Mouse (Mus musculus) bone marrow macrophage, adult 2 months (primary cell): ENCODE results near the gene Rere. TPM values are rescaled to one million over a fixed set of nuclear protein-coding genes. Genes with fewer than 3 reads are reported as not detected.

ENCODE experiments used
- H3K27ac ChIP-seq: 2 replicates; pipeline ENCODE4 v1.5.1; 2012; ENCODE audit warnings: low read depth, low read length; ENCODE audit not compliant: insufficient read depth
- H3K4me1 ChIP-seq: 2 replicates; pipeline ENCODE4 v1.6.1; 2012; ENCODE audit warnings: low read length; ENCODE audit not compliant: control insufficient read depth, insufficient read depth
- H3K4me3 ChIP-seq: 2 replicates; pipeline ENCODE4 v1.5.1; 2012; ENCODE audit warnings: mild to moderate bottlenecking, low read length, moderate library complexity; ENCODE audit not compliant: insufficient read depth
- CTCF ChIP-seq: IDR thresholded peaks from 2 replicates; pipeline ENCODE4 v1.5.1; 2012; ENCODE audit warnings: low read depth, mild to moderate bottlenecking, low read length, moderate library complexity
- POLR2A ChIP-seq: IDR thresholded peaks from 2 replicates; pipeline ENCODE4 v1.6.1; 2012; ENCODE audit warnings: mild to moderate bottlenecking, low read depth, low read length, borderline replicate concordance
- polyA plus RNA-seq: library from polyadenylated mRNA; stranded (reverse); fragments of >200 nt; gene quantifications from 2 replicates; pipeline ENCODE4 v1.2.4, GENCODE M21; 2012; ENCODE audit not compliant: missing spikeins, insufficient read depth, insufficient read length

The Rere gene
- polyA plus RNA-seq, 1 experiment: 90.2 TPM

GRCm38 (mm10) chr4:150250549-150251422 lies 30.7 kb upstream of the Rere start:
- H3K4me1 ChIP-seq: no peaks in the 10 kb centered on the region
- H3K4me3 ChIP-seq: no peak overlapping the region
- H3K27ac ChIP-seq: no peak overlapping the region
- no peak for TF ChIP-seq CTCF
- TF ChIP-seq POLR2A: no peak

DNA sequence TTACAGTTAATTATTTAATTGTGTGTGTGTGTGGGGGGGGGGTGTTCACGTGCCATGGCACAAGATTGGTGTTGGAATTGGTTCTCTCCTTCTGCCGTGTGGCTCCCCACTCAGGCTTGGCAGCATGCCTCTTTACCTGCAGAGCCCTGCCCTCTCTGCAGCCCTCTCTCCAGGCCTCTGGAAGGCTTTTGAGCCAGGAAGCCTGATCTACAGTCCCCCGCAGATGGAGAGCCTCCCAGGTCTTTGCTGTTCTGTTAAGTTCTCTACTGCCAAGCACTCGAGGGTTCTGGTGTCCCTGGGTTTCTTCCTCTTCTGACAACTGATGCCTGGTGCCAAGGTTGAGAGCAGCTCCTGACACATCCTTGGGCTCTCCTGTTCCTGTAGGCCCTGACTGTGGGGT lies 27.0 kb upstream of the Rere start:
- Histone ChIP-seq H3K27ac (no peak overlapping the region), H3K4me1 (no peaks in the 10 kb centered on the region), H3K4me3 (no peak overlapping the region)
- no peak for TF ChIP-seq POLR2A
- no peak for TF ChIP-seq CTCF

- H3K4me3 ChIP-seq: no peak overlapping the region
- TF ChIP-seq POLR2A (no peak), CTCF (no peak)
- no peak overlapping the region for H3K27ac ChIP-seq
- no peaks in the 10 kb centered on the region for H3K4me1 ChIP-seq
These were observed 26.3 kb upstream of the Rere start for GRCm38 (mm10) chr4:150255181-150255580.

DNA sequence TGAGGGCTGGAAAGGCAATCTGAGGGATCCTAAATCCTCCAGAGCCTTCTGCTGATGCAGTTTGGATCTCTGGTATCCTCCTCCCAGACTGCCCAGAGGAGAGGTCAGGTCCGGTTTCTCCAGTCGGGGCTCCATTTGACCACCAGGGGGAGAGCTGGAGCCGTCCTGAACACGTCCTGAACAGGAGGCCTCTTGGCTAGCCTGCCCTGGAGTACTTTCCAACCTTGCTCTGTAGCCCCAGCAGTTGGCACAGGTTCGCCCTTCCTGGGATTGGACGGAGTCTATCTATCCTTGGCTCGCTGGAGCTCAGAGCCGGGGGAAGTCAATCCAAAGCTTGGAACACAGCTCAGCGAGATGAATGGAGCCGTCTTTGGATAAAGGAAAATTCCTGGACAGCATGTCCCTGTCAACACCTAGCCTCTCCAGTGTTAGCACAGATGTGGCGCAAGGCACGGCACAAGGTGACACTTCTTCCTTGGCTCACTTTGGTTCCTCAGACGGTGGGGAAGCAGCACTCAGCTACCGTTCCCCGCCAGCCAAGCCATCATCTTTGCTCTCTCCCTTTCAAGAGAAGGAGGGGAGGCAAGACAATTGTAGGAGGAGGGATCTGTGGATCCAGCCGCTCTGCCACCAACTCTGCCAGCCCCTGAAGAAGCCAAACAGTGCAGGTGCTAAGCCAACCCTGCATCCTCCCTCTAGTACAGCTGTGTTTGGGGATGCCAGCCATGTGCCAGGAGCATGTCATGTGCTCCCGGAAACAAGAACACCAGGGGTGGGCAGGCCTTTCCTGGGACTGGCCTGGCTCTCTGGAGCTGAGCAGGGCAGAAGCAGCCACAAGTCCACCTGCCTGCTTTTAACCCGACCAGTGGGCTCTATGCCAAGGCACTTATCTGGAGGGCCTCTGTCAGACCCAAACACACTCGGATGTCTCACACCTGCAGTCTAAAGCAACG lies 23.9 kb upstream of the Rere start:
- no peak overlapping the region for H3K4me3 ChIP-seq
- peak; percentile 89 for TF ChIP-seq CTCF
- TF ChIP-seq POLR2A: no peak

GRCm38 (mm10) chr4:150258388-150258787 lies 23.1 kb upstream of the Rere start:
- no peak for TF ChIP-seq CTCF
- no peak for TF ChIP-seq POLR2A

More for the DNA sequence above, 23.9 kb upstream of the Rere start:
- H3K27ac ChIP-seq: no peak overlapping the region
- no peaks in the 10 kb centered on the region for H3K4me1 ChIP-seq

GRCm38 (mm10) chr4:150259577-150259976 lies 21.9 kb upstream of the Rere start:
- no peak overlapping the region for H3K4me3 ChIP-seq
- no peak overlapping the region for H3K27ac ChIP-seq
- TF ChIP-seq CTCF (no peak), POLR2A (no peak)
- H3K4me1 ChIP-seq: no peaks in the 10 kb centered on the region

More at GRCm38 (mm10) chr4:150258388-150258787, 23.1 kb upstream of the Rere start:
- H3K27ac ChIP-seq: no peak overlapping the region
- H3K4me1 ChIP-seq: no peaks in the 10 kb centered on the region
- H3K4me3 ChIP-seq: no peak overlapping the region

DNA sequence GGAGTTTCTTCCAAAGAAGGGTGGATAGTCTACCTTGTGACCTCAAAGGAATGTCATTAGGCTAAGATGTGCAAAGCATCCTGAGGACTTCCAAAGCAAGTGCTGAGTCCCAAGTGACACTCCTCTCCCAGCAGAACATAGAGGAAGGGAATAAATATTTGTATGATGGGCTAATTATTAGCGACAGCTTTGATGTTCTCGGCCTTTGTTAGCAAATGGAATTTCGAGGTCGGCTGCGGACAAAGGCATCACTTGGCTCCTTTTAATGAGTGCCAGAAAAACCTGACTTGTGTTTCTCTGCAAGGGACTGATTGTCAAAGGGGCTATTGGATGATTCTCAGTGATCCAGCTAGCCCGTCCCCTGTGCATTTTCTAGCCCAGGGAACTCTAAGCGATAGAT lies 21.3 kb upstream of the Rere start:
- Histone ChIP-seq H3K4me1 (peaks cover 4% of the 10 kb centered on the region), H3K27ac (no peak overlapping the region), H3K4me3 (no peak overlapping the region)
- TF ChIP-seq CTCF (no peak), POLR2A (no peak)

DNA sequence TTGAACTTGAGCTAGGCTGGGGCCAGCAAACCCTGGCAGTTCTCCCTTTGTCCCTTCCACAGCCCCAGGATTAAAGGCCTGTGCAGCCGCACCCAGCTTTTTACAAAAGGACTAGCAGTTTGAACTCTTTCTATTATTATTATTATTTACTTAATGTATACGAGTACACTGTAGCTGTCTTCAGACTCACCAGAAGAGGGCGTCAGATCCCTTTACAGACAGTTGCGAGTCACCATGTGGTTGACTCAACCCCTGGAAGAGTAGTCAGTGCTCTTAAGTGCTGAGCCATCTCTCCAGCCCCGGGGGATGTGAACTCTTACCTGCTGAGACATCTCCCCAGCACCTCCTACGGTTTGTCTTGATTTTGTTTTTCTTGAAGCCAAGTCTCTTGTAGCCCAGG lies 20.7 kb upstream of the Rere start:
- Histone ChIP-seq H3K27ac (no peak overlapping the region), H3K4me1 (peaks cover 11% of the 10 kb centered on the region), H3K4me3 (no peak overlapping the region)
- no peak for TF ChIP-seq POLR2A
- TF ChIP-seq CTCF: peak; percentile 33; the same call in 1 of the 2 replicates

DNA sequence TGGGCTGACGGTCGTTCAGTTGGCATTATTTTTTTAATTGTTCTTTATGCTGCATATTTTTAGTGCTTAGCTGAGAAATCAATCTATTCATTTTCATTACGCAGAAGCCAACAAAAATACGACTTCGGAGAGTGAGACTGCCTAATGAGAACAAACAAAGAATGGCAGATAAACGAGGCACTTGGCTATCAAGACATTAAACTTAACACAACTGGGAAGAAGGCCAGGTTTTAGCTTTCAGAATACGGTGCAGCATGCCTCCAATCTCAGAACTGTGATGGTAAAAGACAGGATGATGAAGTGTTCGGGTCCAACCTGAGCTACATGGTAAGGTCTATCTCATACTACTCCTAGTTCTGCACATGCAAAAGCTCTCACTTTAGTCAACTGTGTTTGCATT lies 19.1 kb upstream of the Rere start:
- Histone ChIP-seq H3K4me3 (no peak overlapping the region), H3K27ac (no peak overlapping the region), H3K4me1 (peaks cover 18% of the 10 kb centered on the region)
- TF ChIP-seq CTCF (no peak), POLR2A (no peak)
